Mouse (Mus musculus) liver, postnatal 0 days (tissue): ENCODE results near the gene Lsp1.

Experiments
- CTCF ChIP-seq: sonication (generic); IDR thresholded peaks from 2 replicates; pipeline ENCODE4 v1.5.1; 2016; ENCODE audit warnings: antibody characterized with exemption, low read depth
- EP300 ChIP-seq: IDR thresholded peaks from 2 replicates; pipeline ENCODE4 v1.6.1; 2016; ENCODE audit warnings: antibody characterized with exemption, low read depth, mild to moderate bottlenecking

GRCm38 (mm10) chr7:142415314-142415713, 45.3 kb upstream of the Lsp1 start:
- TF ChIP-seq CTCF, result no peak
- no peak for TF ChIP-seq EP300
